Mouse (Mus musculus): ENCODE data around the gene Leo1. TPM values are rescaled to one million over a fixed set of nuclear protein-coding genes. Genes with fewer than 3 reads are reported as not detected.
A peak's percentile ranks its signal among the peaks of the same experiment; 100 is the strongest.

Gene Leo1
- total and polyA plus RNA-seq, 3 experiments, result 43.1 to 60.7 (median 49.9) TPM

- DNase-seq (ENCODE audit: extremely low read depth), result no peak
- Histone ChIP-seq H3K9me3 (replicated peaks; ENCODE audit: low read length) (no peaks in the 10 kb centered on the region), H3K27me3 (replicated peaks) (no peaks in the 10 kb centered on the region), H3K79me2 (replicated peaks; ENCODE audit: control insufficient read depth, extremely low read depth, insufficient read depth, poor library complexity, severe bottlenecking) (peaks cover 45% of the 10 kb centered on the region), H3K4me2 (ENCODE audit: insufficient read depth, low read depth, poor library complexity, severe bottlenecking) (no peak overlapping the region), H3K36me3 (replicated peaks in 1 of 2; ENCODE audit: control insufficient read depth in 1 of 2, insufficient read depth in 1 of 2, low read length in 1 of 2) (peaks cover 53 to 86% of the 10 kb centered on the region in 2 experiments), H3K4me1 (ENCODE audit: control insufficient read depth in 1 of 2, insufficient read depth in 2 of 2) (peaks cover 0 to 9% of the 10 kb centered on the region in 2 experiments; a peak in 2 of 4 replicates), H3K9ac (ENCODE audit: insufficient read depth, low read depth) (no peak overlapping the region), H3K4me3 (replicated peaks in 1 of 3; ENCODE audit: low read depth in 2 of 3, low read length in 2 of 3, poor library complexity in 1 of 3) (no peak overlapping the region), H3K27ac (ENCODE audit: insufficient read depth, low read depth) (no peak overlapping the region)
- in situ Hi-C loops (cut with MboI; ENCODE audit: low pct_ligation_motif_present, low pct_unique_long_range_greater_than_20kb, low sequenced_read_pairs) (no loop called here), dilution Hi-C loops (cut with MboI; ENCODE audit: extremely low pct_ligation_motif_present, extremely low pct_unique_long_range_greater_than_20kb, low sequenced_read_pairs) (no loop called here)
- TF ChIP-seq NRF1 (IDR thresholded peaks at IDR 0.05; ENCODE audit: low read depth, low read length), result no peak
- no peak for TF ChIP-seq CHD2 (IDR thresholded peaks at IDR 0.05; ENCODE audit: low read length)
- no peak for TF ChIP-seq HCFC1 (IDR thresholded peaks at IDR 0.05; ENCODE audit: low read depth, low read length)
- no peak for TF ChIP-seq CHD1 (IDR thresholded peaks at IDR 0.05; ENCODE audit: low read depth, low read length)
- TF ChIP-seq TCF12 (IDR thresholded peaks at IDR 0.05; ENCODE audit: low read depth, low read length), result no peak
- no peak for TF ChIP-seq SIN3A (IDR thresholded peaks at IDR 0.05; ENCODE audit: low read length)
- no peak for TF ChIP-seq POLR2A (IDR thresholded peaks at IDR 0.05; ENCODE audit: low read depth, low read length)
- TF ChIP-seq ZMIZ1 (IDR thresholded peaks at IDR 0.05; ENCODE audit: low read depth, low read length), result no peak
- no peak for TF ChIP-seq MXI1 (IDR thresholded peaks at IDR 0.05; ENCODE audit: low read depth, low read length)
- TF ChIP-seq ZKSCAN1 (IDR thresholded peaks at IDR 0.05; ENCODE audit: borderline replicate concordance, low read depth, low read length), result no peak
- TF ChIP-seq POLR2AphosphoS2 (IDR thresholded peaks at IDR 0.05; ENCODE audit: low read depth, low read length), result no peak
- no peak for TF ChIP-seq USF1 (IDR thresholded peaks at IDR 0.05; ENCODE audit: low read depth, low read length)
- no peak for TF ChIP-seq MAFK (IDR thresholded peaks at IDR 0.05; ENCODE audit: insufficient replicate concordance, low read length)
- no peak for TF ChIP-seq TBP (conservative IDR thresholded peaks at IDR 0.05; ENCODE audit: low read depth, low read length)
- no peak for TF ChIP-seq BHLHE40 (IDR thresholded peaks at IDR 0.05; ENCODE audit: low read depth, low read length)
- no peak for TF ChIP-seq EP300 (IDR thresholded peaks at IDR 0.05; ENCODE audit: low read length)
- no peak for TF ChIP-seq MAZ (IDR thresholded peaks at IDR 0.05; ENCODE audit: low read depth, low read length)
- no peak for TF ChIP-seq JUN (IDR thresholded peaks at IDR 0.05; ENCODE audit: insufficient read depth, low read depth, low read length)
- no peak for TF ChIP-seq GABPA (IDR thresholded peaks at IDR 0.05; ENCODE audit: insufficient replicate concordance, low read depth, low read length)
- no peak for TF ChIP-seq PAX5 (IDR thresholded peaks at IDR 0.05; ENCODE audit: low read length)
Observed at GRCm38 (mm10) chr9:75395971-75396370, 45.4 kb upstream of the Leo1 start.

DNA sequence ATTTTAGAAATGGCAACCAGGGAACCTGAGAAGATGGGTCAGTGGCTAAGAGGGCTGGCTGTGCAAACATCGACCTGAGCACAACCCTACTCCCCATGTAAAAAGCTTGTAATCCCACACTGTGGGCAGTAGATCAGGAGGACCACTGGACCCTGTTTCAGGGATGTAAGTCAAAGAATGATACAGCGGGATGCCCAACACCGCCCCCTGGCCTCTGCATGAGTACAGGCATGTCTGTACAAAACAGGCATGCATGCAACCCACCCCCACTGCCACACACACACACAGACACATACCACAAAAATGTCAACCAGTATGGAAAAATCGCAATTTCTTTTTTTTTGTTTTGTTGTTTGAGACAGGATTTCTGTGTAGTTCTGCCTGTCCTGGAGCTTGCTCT is 42.3 kb upstream of the Leo1 start:
- Histone ChIP-seq H3K9me3 (replicated peaks; ENCODE audit: low read length) (no peaks in the 10 kb centered on the region), H3K4me3 (replicated peaks in 1 of 3; ENCODE audit: low read depth in 2 of 3, low read length in 2 of 3, poor library complexity in 1 of 3) (no peak overlapping the region), H3K4me1 (ENCODE audit: control insufficient read depth in 1 of 2, insufficient read depth in 2 of 2) (peaks cover 3 to 34% of the 10 kb centered on the region in 2 experiments), H3K4me2 (ENCODE audit: insufficient read depth, low read depth, poor library complexity, severe bottlenecking) (no peak overlapping the region), H3K27me3 (replicated peaks) (no peaks in the 10 kb centered on the region), H3K79me2 (replicated peaks; ENCODE audit: control insufficient read depth, extremely low read depth, insufficient read depth, poor library complexity, severe bottlenecking) (peaks cover 74% of the 10 kb centered on the region), H3K9ac (ENCODE audit: insufficient read depth, low read depth) (no peak overlapping the region), H3K27ac (ENCODE audit: insufficient read depth, low read depth) (no peak overlapping the region), H3K36me3 (replicated peaks in 1 of 2; ENCODE audit: control insufficient read depth in 1 of 2, insufficient read depth in 1 of 2, low read length in 1 of 2) (peaks cover 31 to 73% of the 10 kb centered on the region in 2 experiments)
- no peak for TF ChIP-seq ZNF384 (IDR thresholded peaks at IDR 0.05; ENCODE audit: low read depth, low read length)
- no peak for TF ChIP-seq MXI1 (IDR thresholded peaks at IDR 0.05; ENCODE audit: low read depth, low read length)
- TF ChIP-seq PAX5 (IDR thresholded peaks at IDR 0.05; ENCODE audit: low read length), result no peak
- TF ChIP-seq CTCF (conservative IDR thresholded peaks at IDR 0.05 in 1 of 2, IDR thresholded peaks at IDR 0.05 in 1 of 2; ENCODE audit: low read depth in 2 of 2, low read length in 2 of 2), result peak in 1 of 2 experiments; percentile 39; a peak in 2 of 4 replicates
- no peak for TF ChIP-seq MYC (IDR thresholded peaks at IDR 0.05; ENCODE audit: low read depth, low read length)
- no peak for TF ChIP-seq TBP (conservative IDR thresholded peaks at IDR 0.05; ENCODE audit: low read depth, low read length)
- TF ChIP-seq GABPA (IDR thresholded peaks at IDR 0.05; ENCODE audit: insufficient replicate concordance, low read depth, low read length), result no peak
- TF ChIP-seq ZMIZ1 (IDR thresholded peaks at IDR 0.05; ENCODE audit: low read depth, low read length), result no peak
- peak; percentile 20; the same call in 1 of the 2 replicates for TF ChIP-seq SMC3 (IDR thresholded peaks at IDR 0.05; ENCODE audit: low read depth, low read length)
- no peak for TF ChIP-seq USF2 (conservative IDR thresholded peaks at IDR 0.05; ENCODE audit: low read depth, low read length)
- DNase-seq (ENCODE audit: extremely low read depth), result no peak
- in situ Hi-C loops (cut with MboI; ENCODE audit: low pct_ligation_motif_present, low pct_unique_long_range_greater_than_20kb, low sequenced_read_pairs) (no loop called here), dilution Hi-C loops (cut with MboI; ENCODE audit: extremely low pct_ligation_motif_present, extremely low pct_unique_long_range_greater_than_20kb, low sequenced_read_pairs) (no loop called here)
